Comparison of ENCODE assay signal across 9 mouse cellular contexts in the genomic region with DNA sequence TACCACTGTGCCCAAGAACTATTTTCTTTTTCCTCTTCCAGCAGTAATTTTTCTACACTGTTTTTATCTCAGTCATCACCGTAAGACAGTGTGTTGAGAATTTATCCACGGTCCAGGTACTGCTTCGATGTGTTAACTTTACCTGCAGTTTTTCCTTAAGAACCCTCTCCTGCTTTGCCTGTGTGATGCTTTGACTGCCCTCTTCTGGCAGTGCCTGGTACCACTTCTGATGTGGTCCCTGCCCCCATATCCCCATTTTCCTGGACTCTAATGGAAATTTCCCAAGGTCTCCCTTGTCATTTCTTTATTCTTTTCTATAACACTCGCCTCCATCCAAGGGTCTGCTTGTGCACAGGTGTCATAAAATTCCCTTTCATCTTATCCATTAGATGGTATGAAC. TPM values are rescaled to one million over a fixed set of nuclear protein-coding genes. Genes with fewer than 3 reads are reported as not detected.
DNase-seq lines count a peak whose midpoint lies in the region; ATAC-seq and TF ChIP-seq lines count a peak whose summit lies in the region.
"Had no signal": no experiment of that assay in that cellular context is flagged by ENCODE, and none has a peak within 500 bp of the region (broad histone marks: within the 10 kb centered on the region; RNA-seq: fewer than 3 reads in every experiment).

No protein-coding gene starts in this region.

- no peak for ATAC-seq in intestine, postnatal 0 days
- no peak for ATAC-seq in intestine, embryonic 15.5 days
- no peak for ATAC-seq in inflammation-experienced regulatory T-cells, adult 6 months

- no peak overlapping the region for H3K9ac ChIP-seq in intestine, postnatal 0 days (ENCODE audit: low read depth, low read length)
- no peak overlapping the region for H3K9ac ChIP-seq in intestine, embryonic 15.5 days
- H3K9ac ChIP-seq: liver, embryonic 15.5 days had no signal

- 41% methylated on average over 4 of the region's 4 CpGs for WGBS in intestine, postnatal 0 days
- WGBS in intestine, embryonic 15.5 days, result 55% methylated on average over 4 of the region's 4 CpGs

- peak; percentile 66 for DNase-seq in adrenal gland, postnatal 14 days
- peak; percentile 47 to 65 for DNase-seq in layer of hippocampus, postnatal 10 days (ENCODE audit: low spot score in 2 of 2)
- peak; percentile 67 for DNase-seq in retina, embryonic 14.5 days (ENCODE audit: low spot score)

- no peaks in the 10 kb centered on the region for H3K4me1 ChIP-seq in intestine, postnatal 0 days (replicated peaks; ENCODE audit: control insufficient read depth, insufficient read depth, low read length)
- peaks cover 3% of the 10 kb centered on the region; the same call in 1 of the 2 replicates for H3K4me1 ChIP-seq in intestine, embryonic 15.5 days (replicated peaks)
- peaks cover 14% of the 10 kb centered on the region for H3K4me1 ChIP-seq in E14TG2a.4 (replicated peaks; ENCODE audit: low read depth, low read length)
- no peaks in the 10 kb centered on the region for H3K4me1 ChIP-seq in embryonic fibroblast, embryonic 13.5 days (ENCODE audit: control insufficient read depth, insufficient read depth, low read length)

- TF ChIP-seq POLR2A in embryonic fibroblast, embryonic 13.5 days (IDR thresholded peaks at IDR 0.05; ENCODE audit: low read depth, low read length), result no peak

- TF ChIP-seq CTCF in intestine, postnatal 0 days (IDR thresholded peaks at IDR 0.05; ENCODE audit: low read depth), result peak; percentile 83
- TF ChIP-seq CTCF in E14TG2a.4 (conservative IDR thresholded peaks at IDR 0.05; ENCODE audit: low read length), result peak; percentile 76
- TF ChIP-seq CTCF in embryonic fibroblast, embryonic 13.5 days (IDR thresholded peaks at IDR 0.05; ENCODE audit: borderline replicate concordance, insufficient read depth, low read length), result peak; percentile 76; the same call in 1 of the 2 replicates

- H3K27me3 ChIP-seq in intestine, postnatal 0 days (replicated peaks; ENCODE audit: control insufficient read depth, insufficient read depth, low read length), result no peaks in the 10 kb centered on the region
- H3K27me3 ChIP-seq in intestine, embryonic 15.5 days (replicated peaks), result no peaks in the 10 kb centered on the region
- no peaks in the 10 kb centered on the region for H3K27me3 ChIP-seq in E14TG2a.4 (ENCODE audit: insufficient read depth, low read length)
- H3K27me3 ChIP-seq: liver, embryonic 15.5 days had no signal

- H3K36me3 ChIP-seq in intestine, postnatal 0 days (ENCODE audit: control insufficient read depth, insufficient read depth), result no peaks in the 10 kb centered on the region
- no peaks in the 10 kb centered on the region for H3K36me3 ChIP-seq in intestine, embryonic 15.5 days
- no peaks in the 10 kb centered on the region for H3K36me3 ChIP-seq in E14TG2a.4 (ENCODE audit: insufficient read depth, low read length)
- H3K36me3 ChIP-seq: liver, embryonic 15.5 days had no signal

- H3K27ac ChIP-seq in intestine, postnatal 0 days (ENCODE audit: low read depth, low read length), result no peak overlapping the region
- no peak overlapping the region for H3K27ac ChIP-seq in intestine, embryonic 15.5 days
- H3K27ac ChIP-seq in embryonic fibroblast, embryonic 13.5 days (ENCODE audit: insufficient read depth, low read length), result no peak overlapping the region
- H3K27ac ChIP-seq: liver, embryonic 15.5 days had no signal

- no peak overlapping the region for H3K4me2 ChIP-seq in intestine, postnatal 0 days (replicated peaks; ENCODE audit: low read depth)
- H3K4me2 ChIP-seq in intestine, embryonic 15.5 days (replicated peaks), result no peak overlapping the region
- H3K4me2 ChIP-seq: liver, embryonic 15.5 days had no signal

- no peaks in the 10 kb centered on the region for H3K9me3 ChIP-seq in intestine, postnatal 0 days (ENCODE audit: control insufficient read depth)
- no peaks in the 10 kb centered on the region for H3K9me3 ChIP-seq in intestine, embryonic 15.5 days
- H3K9me3 ChIP-seq in E14TG2a.4 (ENCODE audit: low read length), result no peaks in the 10 kb centered on the region
- H3K9me3 ChIP-seq: liver, embryonic 15.5 days had no signal

- no peak overlapping the region for H3K4me3 ChIP-seq in intestine, postnatal 0 days (ENCODE audit: low read depth, low read length)
- no peak overlapping the region for H3K4me3 ChIP-seq in intestine, embryonic 15.5 days (replicated peaks)
- H3K4me3 ChIP-seq in E14TG2a.4 (replicated peaks; ENCODE audit: low read length), result no peak overlapping the region
- no peak overlapping the region for H3K4me3 ChIP-seq in embryonic fibroblast, embryonic 13.5 days (ENCODE audit: insufficient read depth, low read length)
- H3K4me3 ChIP-seq: liver, embryonic 15.5 days had no signal

RNA-seq across cellular contexts. Expression of gene Sh3glb1, which starts 3.3 kb away (rescaled TPM):
- polyA plus RNA-seq in intestine, postnatal 0 days (2015; fragmentation: Nextera tagmentation; extraction: Ambion mirVana), result 158 and 161 TPM in 2 replicates
- polyA plus RNA-seq in intestine, embryonic 15.5 days (2015; fragmentation: Nextera tagmentation; extraction: Ambion mirVana), result 96.0 and 106 TPM in 2 replicates
- total RNA-seq in adrenal gland, postnatal 14 days (2021), result 266 and 290 TPM in 2 replicates
- polyA plus RNA-seq in embryonic fibroblast, embryonic 13.5 days (2011; ENCODE audit: insufficient read length, low read depth, missing spikeins), result 253 and 269 TPM in 2 replicates
- 100 to 1,000 TPM; 101 to 110 TPM for total RNA-seq in layer of hippocampus, postnatal 10 days (2021)
- 10 to 100 TPM; 52.5 to 76.1 (median 62.4) TPM for polyA plus RNA-seq in inflammation-experienced regulatory T-cells, adult 6 months (2017; shearing (Covaris generic))

RNA-seq across cellular contexts. Expression of gene Clca3a1, which starts 37.3 kb away (rescaled TPM):
- 3.9 and 4.0 TPM in 2 replicates for polyA plus RNA-seq in intestine, postnatal 0 days (2015; fragmentation: Nextera tagmentation; extraction: Ambion mirVana)
- 5.7 and 7.9 TPM in 2 replicates for polyA plus RNA-seq in intestine, embryonic 15.5 days (2015; fragmentation: Nextera tagmentation; extraction: Ambion mirVana)
- total RNA-seq in adrenal gland, postnatal 14 days (2021), result 8.4 and 8.9 TPM in 2 replicates
- polyA plus RNA-seq in embryonic fibroblast, embryonic 13.5 days (2011; ENCODE audit: insufficient read length, low read depth, missing spikeins), result 17.2 and 26.1 TPM in 2 replicates
- under 1 TPM; 0.80 to 0.82 TPM for total RNA-seq in layer of hippocampus, postnatal 10 days (2021)
- polyA plus RNA-seq in inflammation-experienced regulatory T-cells, adult 6 months (2017; shearing (Covaris generic)), result not detected
